Comparison of ENCODE assay signal across 18 mouse cellular contexts in genomic region chr1:90210346-90210745, GRCm38 (mm10). TPM values are rescaled to one million over a fixed set of nuclear protein-coding genes. Genes with fewer than 3 reads are reported as not detected.
DNase-seq lines count a peak whose midpoint lies in the region; ATAC-seq lines count a peak whose summit lies in the region.
"Had no signal": no experiment of that assay in that cellular context is flagged by ENCODE, and none has a peak within 500 bp of the region (broad histone marks: within the 10 kb centered on the region; RNA-seq: fewer than 3 reads in every experiment).

No protein-coding gene starts in this region.

- WGBS in heart, embryonic 12.5 days: 71% methylated on average over 6 of the region's 6 CpGs

- H3K4me2 ChIP-seq in heart, embryonic 12.5 days: peak overlapping the region; percentile 66
- H3K4me2 ChIP-seq: limb, embryonic 12.5 days had no signal

- no peak overlapping the region for H3K9ac ChIP-seq in heart, embryonic 12.5 days
- H3K9ac ChIP-seq: limb, embryonic 12.5 days; liver, embryonic 14.5 days had no signal

- DNase-seq in adrenal gland, adult 8-10 months: peak; percentile 45
- no peak for DNase-seq in adrenal gland, postnatal 4 days (ENCODE audit: low spot score in 2 of 2)
- no peak for DNase-seq in heart, adult 9 months (ENCODE audit: low spot score in 2 of 2)
- peak; percentile 13 for DNase-seq in kidney, adult 9 months
- no peak for DNase-seq in kidney, adult 11 months
- DNase-seq in adrenal gland, postnatal 36 days: peak; percentile 41 to 76
- no peak for DNase-seq in embryo, embryonic 10 days (ENCODE audit: low spot score)
- DNase-seq: cerebellum, adult 18-20 months; gastrocnemius, postnatal 36 days; spleen, adult 18-20 months; thymus, postnatal 14 days had no signal

- no peaks in the 10 kb centered on the region for H3K9me3 ChIP-seq in heart, embryonic 12.5 days (replicated peaks)
- H3K9me3 ChIP-seq: limb, embryonic 12.5 days had no signal

- peaks cover 46% of the 10 kb centered on the region for H3K36me3 ChIP-seq in heart, embryonic 12.5 days

- H3K27ac ChIP-seq in heart, embryonic 12.5 days (ENCODE audit: poor library complexity, severe bottlenecking): 0 out of 2 replicates have a peak overlapping the region, but pooled peaks have one; percentile 9
- H3K27ac ChIP-seq: limb, embryonic 12.5 days; liver, embryonic 14.5 days had no signal

- no peak for ATAC-seq in heart, embryonic 12.5 days (ENCODE audit: insufficient number of reproducible peaks, low FRiP score)
- ATAC-seq: lung, postnatal 0 days had no signal

- H3K27me3 ChIP-seq in heart, embryonic 12.5 days (replicated peaks): no peaks in the 10 kb centered on the region
- H3K27me3 ChIP-seq: CH12.LX had no signal

- peaks cover 57% of the 10 kb centered on the region for H3K4me1 ChIP-seq in heart, embryonic 12.5 days (replicated peaks)

- 0 out of 2 replicates have a peak overlapping the region, but pooled peaks have one; percentile 7 for H3K4me3 ChIP-seq in heart, embryonic 12.5 days
- H3K4me3 ChIP-seq: limb, embryonic 12.5 days had no signal

RNA-seq across cellular contexts. Expression of gene Ackr3, which starts 6.6 kb away (rescaled TPM):
- total RNA-seq in adrenal gland, adult 8-10 months (2022): 10 to 100 TPM; 20.0 to 86.1 (median 59.0) TPM
- 10 to 100 TPM; 19.5 to 22.2 TPM for total RNA-seq in adrenal gland, postnatal 4 days (2021)
- polyA plus RNA-seq in heart, embryonic 12.5 days (2016; fragmentation: Nextera tagmentation; extraction: Ambion mirVana): 49.4 and 52.2 TPM in 2 replicates
- 100 to 1,000 TPM; 131 to 146 TPM for total RNA-seq in adrenal gland, postnatal 36 days (2021)
- total RNA-seq: megakaryocyte-erythroid progenitor cell, adult 5-6 weeks had no signal

RNA-seq across cellular contexts. Expression of gene Iqca, which starts 57.1 kb away (rescaled TPM):
- total RNA-seq in adrenal gland, adult 8-10 months (2022): not detected
- total RNA-seq in adrenal gland, postnatal 4 days (2021): not detected
- not detected in 2 replicates for polyA plus RNA-seq in heart, embryonic 12.5 days (2016; fragmentation: Nextera tagmentation; extraction: Ambion mirVana)
- total RNA-seq in adrenal gland, postnatal 36 days (2021): not detected
- total RNA-seq: gastrocnemius, postnatal 36 days; megakaryocyte-erythroid progenitor cell, adult 5-6 weeks had no signal
- polyA plus RNA-seq: limb, embryonic 12.5 days; stomach, embryonic 16.5 days had no signal

Comparison
In these comparisons a context has a peak if more than half of its experiments do, and no peak if none do; other contexts are left out.
1. DNase-seq: peak in adrenal gland, adult 8-10 months (single experiment), kidney, adult 9 months (single experiment) and adrenal gland, postnatal 36 days (2 of 2); none in adrenal gland, postnatal 4 days (0 of 2), heart, adult 9 months (0 of 2), kidney, adult 11 months (single experiment) and embryo, embryonic 10 days (single experiment).